Mouse (Mus musculus) stomach, embryonic 15.5 days (tissue): ENCODE results near the gene Ncam1. TPM values are rescaled to one million over a fixed set of nuclear protein-coding genes. Genes with fewer than 3 reads are reported as not detected.

ENCODE experiments used
- ATAC-seq: fragments of 200-750 bp; cut with Nextera tagmentation; 2 replicates; pipeline ENCODE4 v1.8.0; 2017; ENCODE audit warnings: low read depth, moderate number of reproducible peaks, moderate TSS enrichment; ENCODE audit not compliant: insufficient read depth, low FRiP score
- H3K27ac ChIP-seq: fragments of 300-500 bp; sonication (generic); 2 replicates; pipeline ENCODE4 v1.5.1; 2015; ENCODE audit warnings: mild to moderate bottlenecking, inconsistent platforms
- H3K27me3 ChIP-seq: fragments of 300-500 bp; sonication (generic); replicated peaks from 2 replicates; pipeline ENCODE4 v1.6.1; 2015; ENCODE audit warnings: inconsistent platforms
- H3K36me3 ChIP-seq: fragments of 300-500 bp; sonication (generic); 2 replicates; pipeline ENCODE4 v1.6.1; 2015; ENCODE audit warnings: inconsistent platforms
- H3K4me1 ChIP-seq: fragments of 300-500 bp; sonication (generic); 2 replicates; pipeline ENCODE4 v1.6.1; 2015; ENCODE audit warnings: inconsistent platforms
- H3K4me2 ChIP-seq: fragments of 300-500 bp; sonication (generic); 2 replicates; pipeline ENCODE4 v1.6.1; 2015; ENCODE audit warnings: mild to moderate bottlenecking, inconsistent platforms
- H3K4me3 ChIP-seq: fragments of 300-500 bp; sonication (generic); replicated peaks from 2 replicates; pipeline ENCODE4 v1.5.1; 2015; ENCODE audit warnings: inconsistent platforms
- H3K9ac ChIP-seq: fragments of 300-500 bp; sonication (generic); 2 replicates; pipeline ENCODE4 v1.6.1; 2015; ENCODE audit warnings: inconsistent platforms
- H3K9me3 ChIP-seq: fragments of 300-500 bp; sonication (generic); 2 replicates; pipeline ENCODE4 v1.6.1; 2016; ENCODE audit warnings: inconsistent platforms
- WGBS: fragments of 180-500 bp; shearing (Covaris S2); methylation state at CpG from one replicate; pipeline ENCODE4 v1.1.7; 2015; 5-methylcytosine and 5-hydroxymethylcytosine counted together
- polyA plus RNA-seq: library from polyadenylated mRNA; unstranded; fragments of >200 nt; fragmentation: Nextera tagmentation; extraction: Ambion mirVana; gene quantifications from 2 replicates; pipeline ENCODE4 v1.2.1, GENCODE M21; 2015

The Ncam1 gene
- polyA plus RNA-seq, 1 experiment from 2014 or later: 95.4 TPM

DNA sequence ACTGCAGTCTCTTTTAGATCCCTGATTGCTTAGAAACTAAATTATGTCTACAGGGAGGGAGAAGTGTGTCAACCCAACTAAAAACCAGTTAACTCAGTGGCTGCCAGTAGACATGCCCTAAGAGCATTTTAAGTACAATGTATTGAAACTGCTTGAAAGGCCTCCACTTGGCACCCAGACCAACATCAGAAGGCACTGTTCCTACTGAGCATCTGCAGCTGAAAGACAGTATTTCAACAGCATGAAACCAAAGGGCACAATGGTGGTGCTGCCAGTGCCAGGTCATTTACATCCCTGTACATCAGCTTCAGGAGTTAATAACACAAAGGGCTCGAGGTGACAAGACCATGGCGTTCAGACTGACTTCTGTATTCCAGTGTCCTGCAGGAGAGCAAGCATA is 5.5 kb downstream of the Ncam1 start:
- H3K4me3 ChIP-seq: no peak overlapping the region
- H3K9ac ChIP-seq: no peak overlapping the region
- H3K27me3 ChIP-seq: peaks cover 13% of the 10 kb centered on the region; the same call in 1 of the 2 replicates
- peaks cover 15% of the 10 kb centered on the region; the same call in 1 of the 2 replicates for H3K4me1 ChIP-seq
- no peaks in the 10 kb centered on the region for H3K9me3 ChIP-seq
- no peak for ATAC-seq
- 59% methylated on average over 2 of the region's 2 CpGs for WGBS
- no peak overlapping the region for H3K27ac ChIP-seq
- H3K36me3 ChIP-seq: no peaks in the 10 kb centered on the region
- no peak overlapping the region for H3K4me2 ChIP-seq

DNA sequence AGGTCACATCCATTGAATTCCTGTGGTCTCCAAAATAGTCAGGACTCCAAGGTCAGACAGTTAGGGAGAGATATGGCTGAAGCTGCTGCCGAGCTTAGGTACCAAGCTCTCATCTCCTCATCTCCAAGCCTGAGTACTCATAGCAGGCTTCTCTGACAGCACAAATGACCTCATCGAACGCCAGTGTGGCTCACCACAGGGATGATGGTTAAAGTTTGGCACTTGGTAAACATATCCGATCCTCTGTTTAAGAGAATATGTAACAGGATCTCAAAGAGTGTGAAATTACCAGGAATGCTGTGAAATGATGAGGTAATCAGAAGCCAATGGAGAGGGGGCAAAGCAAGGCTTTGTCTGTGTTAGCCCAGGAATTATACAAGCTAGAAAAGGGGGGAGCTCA is 6.1 kb downstream of the Ncam1 start:
- no peak for ATAC-seq
- no peaks in the 10 kb centered on the region for H3K36me3 ChIP-seq
- WGBS: 46% methylated on average over 4 of the region's 4 CpGs

DNA sequence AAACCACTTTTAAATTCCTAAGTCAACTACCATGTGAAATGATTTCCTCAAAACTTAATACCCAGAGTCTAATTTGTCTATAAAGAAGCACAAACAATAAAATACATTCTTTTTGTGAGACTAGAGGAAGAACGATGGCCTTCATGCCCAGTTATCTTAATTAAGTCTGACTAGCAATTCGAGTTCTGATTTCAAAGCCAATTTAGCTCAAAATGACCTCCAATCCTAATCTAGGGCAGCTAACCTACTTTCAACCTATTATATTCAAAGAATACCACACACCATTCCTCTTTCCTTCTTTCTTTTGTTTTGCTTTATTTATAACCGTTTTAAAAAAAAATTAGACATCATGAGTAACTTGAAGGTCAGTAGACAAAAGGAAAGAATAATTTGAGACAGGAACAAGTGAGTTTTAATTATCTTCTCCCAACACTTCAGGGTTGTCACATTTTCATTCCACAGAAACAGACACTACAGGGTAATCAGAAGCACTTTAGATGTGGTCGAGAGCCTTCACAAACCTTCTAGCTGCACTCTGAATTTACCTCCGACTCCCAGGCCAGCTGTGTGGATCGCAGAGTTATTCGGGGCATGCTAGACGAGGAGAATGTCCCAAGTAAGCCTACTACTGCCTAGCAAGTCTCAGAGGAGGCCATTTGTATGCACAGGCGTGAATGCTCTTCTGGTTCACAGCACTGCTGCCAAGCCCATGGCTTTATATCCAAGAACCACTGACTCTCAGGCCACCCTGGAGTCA is 17.5 kb downstream of the Ncam1 start:
- H3K36me3 ChIP-seq: no peaks in the 10 kb centered on the region
- WGBS: 78% methylated on average over 9 of the region's 9 CpGs
- no peak overlapping the region for H3K27ac ChIP-seq
- no peak overlapping the region for H3K4me2 ChIP-seq
- no peak for ATAC-seq
- H3K4me3 ChIP-seq: no peak overlapping the region
- H3K4me1 ChIP-seq: no peaks in the 10 kb centered on the region
- no peak overlapping the region for H3K9ac ChIP-seq
- no peaks in the 10 kb centered on the region for H3K9me3 ChIP-seq
- H3K27me3 ChIP-seq: no peaks in the 10 kb centered on the region

More for the DNA sequence above, 6.1 kb downstream of the Ncam1 start:
- Histone ChIP-seq H3K4me2 (no peak overlapping the region), H3K27me3 (peaks cover 12% of the 10 kb centered on the region; the same call in 1 of the 2 replicates), H3K9me3 (no peaks in the 10 kb centered on the region), H3K9ac (no peak overlapping the region), H3K27ac (no peak overlapping the region), H3K4me1 (peaks cover 13% of the 10 kb centered on the region; the same call in 1 of the 2 replicates), H3K4me3 (no peak overlapping the region)

DNA sequence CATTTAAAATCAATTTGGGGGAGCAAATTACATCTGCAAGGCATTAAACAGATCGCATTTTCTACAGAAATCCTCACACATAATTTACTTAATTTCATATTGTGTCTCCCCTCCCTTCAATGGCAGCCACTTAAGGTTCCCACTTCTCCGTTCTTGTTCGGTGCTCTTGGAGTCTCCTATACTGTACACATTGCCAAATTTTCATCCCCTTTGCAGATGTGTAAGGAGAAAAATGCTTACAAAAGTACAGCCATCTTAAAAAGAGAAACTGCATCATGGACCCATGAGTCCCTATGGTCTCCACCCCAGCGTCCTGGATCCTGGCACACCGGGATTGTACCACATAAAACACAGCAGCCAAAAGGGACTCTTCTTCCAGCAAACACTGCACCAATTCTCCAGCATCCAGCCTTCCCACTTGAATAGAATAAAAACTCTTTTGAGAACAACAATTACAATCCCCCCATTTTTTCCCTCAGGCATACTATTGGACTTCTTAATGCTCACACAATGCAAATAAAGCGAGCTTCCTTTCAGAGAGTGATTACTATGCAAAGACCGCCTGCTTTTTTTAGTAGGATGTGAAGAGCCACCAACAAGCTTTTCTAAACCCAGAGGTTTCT is 21.6 kb downstream of the Ncam1 start:
- no peaks in the 10 kb centered on the region for H3K27me3 ChIP-seq
- no peak overlapping the region for H3K4me3 ChIP-seq
- no peak for ATAC-seq
- no peaks in the 10 kb centered on the region for H3K4me1 ChIP-seq
- 77% methylated on average over 7 of the region's 7 CpGs for WGBS
- H3K36me3 ChIP-seq: no peaks in the 10 kb centered on the region
- no peak overlapping the region for H3K9ac ChIP-seq
- H3K27ac ChIP-seq: no peak overlapping the region
- H3K4me2 ChIP-seq: no peak overlapping the region
- H3K9me3 ChIP-seq: no peaks in the 10 kb centered on the region

DNA sequence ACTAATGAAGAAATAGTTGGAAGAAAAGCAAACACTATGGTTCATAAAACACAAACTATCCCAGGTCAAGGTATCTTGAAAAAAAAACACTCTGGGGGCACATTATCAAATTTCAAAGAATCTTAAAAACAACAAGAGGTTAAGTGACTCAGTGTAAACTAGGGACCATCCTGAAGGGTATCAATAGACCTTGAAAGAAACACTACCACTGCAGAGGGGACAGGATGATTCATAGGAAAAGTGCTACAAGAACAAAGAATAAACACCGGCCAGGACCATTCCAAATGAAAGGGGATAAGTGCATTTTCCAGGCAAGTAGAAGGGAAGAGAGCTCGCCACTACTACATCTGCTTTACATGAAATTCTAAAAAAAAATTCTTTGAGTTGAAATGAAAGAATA is 32.1 kb downstream of the Ncam1 start:
- WGBS: 41% methylated on average over 2 of the region's 2 CpGs

DNA sequence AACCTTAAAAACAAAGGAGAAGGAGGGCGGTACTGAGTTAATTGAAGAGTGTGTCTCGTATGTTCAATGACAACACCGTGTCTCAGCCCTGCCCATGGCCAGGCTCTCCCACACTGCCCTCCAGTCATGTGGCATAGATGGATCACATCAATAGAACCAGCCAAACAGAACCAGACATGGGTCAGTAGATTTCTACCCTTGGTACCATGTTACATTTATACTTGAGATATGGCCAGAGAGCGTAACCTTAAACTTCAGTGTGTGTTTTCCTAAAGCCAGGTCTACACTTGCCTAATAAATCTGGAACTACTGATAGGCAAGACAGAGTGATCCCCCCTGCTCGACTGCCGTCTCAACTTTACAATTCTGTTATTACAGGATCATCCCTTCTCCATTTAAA is 38.2 kb downstream of the Ncam1 start:
- H3K36me3 ChIP-seq: no peaks in the 10 kb centered on the region
- no peak overlapping the region for H3K27ac ChIP-seq
- no peak overlapping the region for H3K9ac ChIP-seq
- H3K9me3 ChIP-seq: no peaks in the 10 kb centered on the region
- no peak for ATAC-seq
- no peaks in the 10 kb centered on the region for H3K27me3 ChIP-seq
- H3K4me1 ChIP-seq: 0 out of 2 replicates have a peak, but pooled peaks cover 3% of the 10 kb centered on the region
- no peak overlapping the region for H3K4me3 ChIP-seq
- WGBS: 78% methylated on average over 6 of the region's 6 CpGs
- H3K4me2 ChIP-seq: no peak overlapping the region

More for the DNA sequence above, 32.1 kb downstream of the Ncam1 start:
- H3K4me1 ChIP-seq: no peaks in the 10 kb centered on the region
- H3K27me3 ChIP-seq: no peaks in the 10 kb centered on the region
- no peak for ATAC-seq
- H3K36me3 ChIP-seq: no peaks in the 10 kb centered on the region
- H3K9ac ChIP-seq: no peak overlapping the region
- H3K9me3 ChIP-seq: no peaks in the 10 kb centered on the region
- no peak overlapping the region for H3K27ac ChIP-seq
- H3K4me3 ChIP-seq: no peak overlapping the region
- H3K4me2 ChIP-seq: no peak overlapping the region

DNA sequence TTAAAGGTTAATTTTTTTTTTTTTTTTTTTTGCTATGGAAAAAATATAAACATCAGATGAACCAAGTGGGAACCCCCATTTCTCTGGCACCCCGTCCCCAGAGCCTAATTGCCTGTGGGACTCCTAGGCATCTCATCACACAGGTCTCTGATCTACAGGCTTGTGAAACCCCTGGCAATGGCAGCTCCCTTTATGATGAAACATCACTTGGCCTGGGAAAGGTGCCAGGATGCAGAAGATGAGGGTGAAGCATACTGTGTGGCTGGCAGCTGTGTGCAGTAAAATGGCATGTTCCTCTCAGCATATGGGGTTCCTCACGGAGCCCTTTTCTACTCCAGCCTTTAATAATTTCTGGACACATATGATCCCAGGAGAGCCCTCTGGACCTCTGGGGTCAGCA is 40.3 kb downstream of the Ncam1 start:
- Histone ChIP-seq H3K27ac (no peak overlapping the region), H3K4me1 (0 out of 2 replicates have a peak, but pooled peaks cover 3% of the 10 kb centered on the region), H3K9me3 (no peaks in the 10 kb centered on the region), H3K27me3 (no peaks in the 10 kb centered on the region), H3K9ac (no peak overlapping the region), H3K4me3 (no peak overlapping the region), H3K4me2 (no peak overlapping the region), H3K36me3 (no peaks in the 10 kb centered on the region)
- WGBS: 69% methylated on average over 2 of the region's 2 CpGs
- ATAC-seq: no peak

DNA sequence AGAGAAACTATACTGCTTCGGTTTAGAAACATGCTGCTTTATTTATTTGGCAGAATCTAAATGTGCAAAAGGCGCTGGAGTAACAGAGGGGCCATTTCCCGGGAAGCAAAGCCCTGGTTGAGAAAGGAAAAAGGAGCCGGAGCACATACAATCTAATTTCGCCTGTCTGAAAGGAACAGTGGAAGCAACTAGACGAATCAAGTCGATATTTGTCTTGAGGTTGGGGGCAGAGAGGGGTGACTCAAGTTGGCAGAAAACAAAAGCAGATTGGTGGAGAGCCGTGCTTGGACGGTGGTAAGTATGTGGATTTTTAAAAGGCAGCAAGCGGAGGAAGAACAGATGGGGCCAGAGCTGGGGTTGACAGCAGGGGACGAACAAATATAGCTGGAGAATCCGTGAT is 40.7 kb downstream of the Ncam1 start:
- Histone ChIP-seq H3K9ac (no peak overlapping the region), H3K4me3 (no peak overlapping the region), H3K27me3 (no peaks in the 10 kb centered on the region), H3K4me2 (no peak overlapping the region), H3K9me3 (no peaks in the 10 kb centered on the region), H3K36me3 (no peaks in the 10 kb centered on the region), H3K27ac (no peak overlapping the region; the same call in 1 of the 2 replicates), H3K4me1 (0 out of 2 replicates have a peak, but pooled peaks cover 3% of the 10 kb centered on the region)
- ATAC-seq: no peak
- WGBS: 44% methylated on average over 12 of the region's 12 CpGs

DNA sequence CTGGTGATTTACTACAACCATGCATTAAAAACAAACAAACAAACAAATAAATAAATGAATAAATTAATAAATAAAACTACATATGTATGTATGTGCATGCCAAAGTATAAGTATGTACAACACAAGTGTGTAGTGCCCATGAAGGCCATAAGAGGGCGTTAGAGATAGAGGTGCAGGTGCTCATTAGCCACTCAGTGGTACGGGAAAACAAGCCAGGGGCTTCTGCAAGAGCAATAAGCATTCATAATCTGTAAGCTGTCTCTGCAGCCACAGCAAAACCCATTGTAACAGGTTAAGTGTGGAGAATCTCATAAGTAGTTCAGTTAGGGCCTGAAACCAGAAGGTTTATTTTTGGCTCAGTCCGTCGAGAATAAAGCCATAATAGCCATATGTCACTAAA is 41.1 kb downstream of the Ncam1 start:
- H3K36me3 ChIP-seq: no peaks in the 10 kb centered on the region
- WGBS: 67% methylated on average over 4 of the region's 4 CpGs
- H3K4me2 ChIP-seq: no peak overlapping the region
- no peaks in the 10 kb centered on the region for H3K9me3 ChIP-seq
- H3K9ac ChIP-seq: no peak overlapping the region
- no peaks in the 10 kb centered on the region for H3K27me3 ChIP-seq
- no peak for ATAC-seq
- 0 out of 2 replicates have a peak, but pooled peaks cover 3% of the 10 kb centered on the region for H3K4me1 ChIP-seq
- H3K4me3 ChIP-seq: no peak overlapping the region
- no peak overlapping the region; the same call in 1 of the 2 replicates for H3K27ac ChIP-seq

DNA sequence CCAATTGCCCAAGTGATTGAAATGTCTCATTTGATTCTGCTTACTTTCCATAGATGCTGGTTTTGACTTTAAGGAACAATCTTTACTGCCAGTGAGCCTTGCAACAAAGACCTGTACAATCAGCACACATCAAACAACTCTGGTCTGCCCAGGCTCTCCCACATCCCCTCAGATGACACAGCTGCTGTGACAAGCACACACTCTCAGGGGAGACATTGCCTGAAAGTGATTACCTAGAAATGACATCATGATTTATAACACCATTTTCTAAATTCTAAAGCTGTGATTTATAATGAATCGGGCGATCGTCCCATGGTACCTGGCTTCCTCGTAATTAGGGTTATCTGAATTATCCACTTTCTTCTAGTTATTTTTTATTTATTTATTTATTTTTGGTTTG is 42.0 kb downstream of the Ncam1 start:
- H3K9me3 ChIP-seq: no peaks in the 10 kb centered on the region
- no peak for ATAC-seq
- H3K27ac ChIP-seq: no peak overlapping the region
- no peaks in the 10 kb centered on the region for H3K27me3 ChIP-seq
- H3K4me2 ChIP-seq: no peak overlapping the region
- H3K4me3 ChIP-seq: no peak overlapping the region
- H3K36me3 ChIP-seq: no peaks in the 10 kb centered on the region
- H3K9ac ChIP-seq: no peak overlapping the region
- 81% methylated on average over 4 of the region's 4 CpGs for WGBS
- 0 out of 2 replicates have a peak, but pooled peaks cover 3% of the 10 kb centered on the region for H3K4me1 ChIP-seq

DNA sequence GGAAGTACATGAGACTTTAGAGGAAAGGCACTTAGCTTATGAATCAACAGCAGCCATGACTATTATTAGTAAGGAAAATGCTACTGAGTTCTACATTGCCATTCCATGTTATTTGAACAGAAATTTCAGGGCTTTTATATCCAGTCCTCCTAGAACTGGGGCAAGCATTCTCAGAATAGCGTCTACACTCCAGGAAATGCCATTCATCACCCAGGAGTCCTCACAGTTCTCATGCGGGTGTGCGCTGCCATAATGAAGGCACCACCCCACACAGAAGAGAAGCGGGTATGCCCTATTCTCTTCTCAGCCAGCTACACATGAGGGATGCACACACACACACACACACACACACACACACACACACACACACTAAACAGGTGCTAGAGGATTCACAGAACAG is 43.5 kb downstream of the Ncam1 start:
- no peaks in the 10 kb centered on the region for H3K36me3 ChIP-seq
- H3K9me3 ChIP-seq: no peaks in the 10 kb centered on the region
- no peak overlapping the region for H3K9ac ChIP-seq
- H3K4me1 ChIP-seq: 0 out of 2 replicates have a peak, but pooled peaks cover 3% of the 10 kb centered on the region
- no peak for ATAC-seq
- H3K27me3 ChIP-seq: no peaks in the 10 kb centered on the region
- no peak overlapping the region for H3K4me3 ChIP-seq
- WGBS: 83% methylated on average over 4 of the region's 4 CpGs
- H3K27ac ChIP-seq: no peak overlapping the region
- H3K4me2 ChIP-seq: no peak overlapping the region

DNA sequence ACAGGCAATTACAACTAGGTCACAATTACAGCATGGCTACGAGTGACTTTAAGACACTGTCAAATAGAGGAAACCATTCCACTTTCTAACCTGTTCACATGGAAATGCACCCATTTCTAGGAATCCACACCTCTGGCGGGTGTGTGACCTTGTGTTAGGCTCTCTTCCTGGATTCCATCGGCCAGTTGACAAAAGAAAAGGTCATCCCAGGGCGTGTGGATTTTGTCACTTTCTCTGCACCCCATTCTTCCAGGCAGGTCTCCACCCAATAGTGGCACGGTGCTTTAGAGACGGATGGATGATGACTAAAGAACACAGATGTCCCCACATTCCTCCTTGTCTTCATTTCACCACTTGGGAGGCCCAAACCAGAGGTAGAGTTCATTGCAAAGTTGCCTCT is 47.3 kb downstream of the Ncam1 start:
- 68% methylated on average over 6 of the region's 6 CpGs for WGBS
- no peak overlapping the region for H3K9ac ChIP-seq
- no peak overlapping the region for H3K4me2 ChIP-seq
- H3K27ac ChIP-seq: no peak overlapping the region
- H3K27me3 ChIP-seq: no peaks in the 10 kb centered on the region
- no peak overlapping the region for H3K4me3 ChIP-seq
- 0 out of 2 replicates have a peak, but pooled peaks cover 3% of the 10 kb centered on the region for H3K4me1 ChIP-seq
- ATAC-seq: no peak
- H3K9me3 ChIP-seq: no peaks in the 10 kb centered on the region
- H3K36me3 ChIP-seq: no peaks in the 10 kb centered on the region
